Mouse (Mus musculus): ENCODE measurements around the gene Polg2.

GRCm38 (mm10) chr11:106741826-106742225 lies 37.5 kb downstream of the Polg2 start:
- no peak for TF ChIP-seq CTCF (IDR thresholded peaks at IDR 0.05; ENCODE audit: low read depth)
- no peak for TF ChIP-seq EP300 (IDR thresholded peaks at IDR 0.05; ENCODE audit: low read depth)

All from liver, postnatal 0 days (tissue).